Mouse (Mus musculus) midbrain, postnatal 0 days (tissue): ENCODE measurements around the gene Ppcs. TPM values are rescaled to one million over a fixed set of nuclear protein-coding genes. Genes with fewer than 3 reads are reported as not detected.

ENCODE experiments used
- ATAC-seq: fragments of 200-750 bp; cut with Nextera tagmentation; 2 replicates; pipeline ENCODE4 v1.8.0; 2017; ENCODE audit warnings: moderate number of reproducible peaks, mild to moderate bottlenecking, moderate TSS enrichment, moderate library complexity; ENCODE audit not compliant: low FRiP score
- DNase-seq: peaks from one replicate; pipeline ENCODE4 v3.0.0-alpha.2; 2015; ENCODE audit warnings: low spot score
- H3K27ac ChIP-seq: fragments of 300-500 bp; sonication (generic); 2 replicates; pipeline ENCODE4 v1.5.1; 2014; ENCODE audit warnings: low read depth, mild to moderate bottlenecking, low read length, mixed read lengths
- H3K27me3 ChIP-seq: fragments of 300-500 bp; sonication (generic); 2 replicates; pipeline ENCODE4 v1.6.1; 2014; ENCODE audit warnings: low read length, control low read depth, mixed read lengths; ENCODE audit not compliant: insufficient read depth
- H3K36me3 ChIP-seq: fragments of 300-500 bp; sonication (generic); 2 replicates; pipeline ENCODE4 v1.6.1; 2014; ENCODE audit warnings: low read length, control low read depth, mixed read lengths; ENCODE audit not compliant: insufficient read depth
- H3K4me1 ChIP-seq: fragments of 300-500 bp; sonication (generic); 2 replicates; pipeline ENCODE4 v1.6.1; 2014; ENCODE audit warnings: mild to moderate bottlenecking, control low read depth, antibody characterized with exemption, low read length, mixed read lengths; ENCODE audit not compliant: insufficient read depth
- H3K4me2 ChIP-seq: fragments of 300-500 bp; sonication (generic); 2 replicates; pipeline ENCODE4 v1.6.1; 2014; ENCODE audit warnings: low read depth, mild to moderate bottlenecking, low read length, mixed read lengths; ENCODE audit not compliant: poor library complexity, severe bottlenecking
- H3K4me3 ChIP-seq: fragments of 300-500 bp; sonication (generic); 2 replicates; pipeline ENCODE4 v1.5.1; 2014; ENCODE audit warnings: low read depth, mild to moderate bottlenecking, low read length, moderate library complexity
- H3K9ac ChIP-seq: fragments of 300-500 bp; sonication (generic); replicated peaks from 2 replicates; pipeline ENCODE4 v1.6.1; 2014; ENCODE audit warnings: mild to moderate bottlenecking, low read length, moderate library complexity, mixed read lengths; ENCODE audit not compliant: poor library complexity, severe bottlenecking
- H3K9me3 ChIP-seq: fragments of 300-500 bp; sonication (generic); 2 replicates; pipeline ENCODE4 v1.6.1; 2016; ENCODE audit warnings: low read length, control low read depth
- CTCF ChIP-seq: IDR thresholded peaks from 2 replicates; pipeline ENCODE4 v1.5.1; 2016; ENCODE audit warnings: antibody characterized with exemption, mild to moderate bottlenecking
- WGBS: fragments of 180-500 bp; shearing (Covaris S2); extraction: QIAGEN DNeasy Blood & Tissue Kit; methylation state at CpG from one replicate; pipeline ENCODE4 v1.1.7; 2014; 5-methylcytosine and 5-hydroxymethylcytosine counted together
- polyA plus RNA-seq: library from polyadenylated mRNA; unstranded; fragments of >200 nt; fragmentation: Nextera tagmentation; extraction: Ambion mirVana; gene quantifications from 2 replicates; pipeline ENCODE4 v1.2.1, GENCODE M21; 2015
- total RNA-seq: library from RNA; depleted of rRNA; stranded (reverse); fragments of >200 nt; gene quantifications from 2 replicates; pipeline ENCODE4 v1.2.3, GENCODE M21; 2014

Gene Ppcs
- total and polyA plus RNA-seq, 2 experiments from 2014 or later: 19.2 to 23.4 TPM

GRCm38 (mm10) chr4:119447786-119448185, 25.6 kb upstream of the Ppcs start:
- ATAC-seq: no peak
- H3K9ac ChIP-seq: no peak overlapping the region
- 92% methylated on average over 3 of the region's 3 CpGs for WGBS

GRCm38 (mm10) chr4:119447261-119447660, 25.0 kb upstream of the Ppcs start:
- Histone ChIP-seq H3K9me3 (no peaks in the 10 kb centered on the region), H3K36me3 (no peaks in the 10 kb centered on the region), H3K4me2 (no peak overlapping the region), H3K4me3 (no peak overlapping the region), H3K4me1 (no peaks in the 10 kb centered on the region), H3K27me3 (no peaks in the 10 kb centered on the region), H3K9ac (no peak overlapping the region), H3K27ac (no peak overlapping the region)
- TF ChIP-seq CTCF: no peak
- 86% methylated on average over 6 of the region's 6 CpGs for WGBS
- DNase-seq (no peak), ATAC-seq (no peak)

More at GRCm38 (mm10) chr4:119447786-119448185, 25.6 kb upstream of the Ppcs start:
- H3K9me3 ChIP-seq: no peaks in the 10 kb centered on the region
- no peaks in the 10 kb centered on the region for H3K36me3 ChIP-seq
- H3K4me2 ChIP-seq: no peak overlapping the region
- no peaks in the 10 kb centered on the region for H3K4me1 ChIP-seq
- no peak overlapping the region for H3K27ac ChIP-seq
- DNase-seq: no peak
- H3K27me3 ChIP-seq: no peaks in the 10 kb centered on the region
- no peak overlapping the region for H3K4me3 ChIP-seq
- no peak for TF ChIP-seq CTCF

- no peaks in the 10 kb centered on the region for H3K9me3 ChIP-seq
- H3K4me2 ChIP-seq: no peak overlapping the region
- no peak overlapping the region for H3K27ac ChIP-seq
- no peak overlapping the region for H3K4me3 ChIP-seq
- no peak for ATAC-seq
- no peak overlapping the region for H3K9ac ChIP-seq
- H3K36me3 ChIP-seq: no peaks in the 10 kb centered on the region
- WGBS: 46% methylated on average over 6 of the region's 6 CpGs
- no peaks in the 10 kb centered on the region for H3K4me1 ChIP-seq
- TF ChIP-seq CTCF: no peak
- DNase-seq: no peak
- H3K27me3 ChIP-seq: no peaks in the 10 kb centered on the region
These were observed 20.3 kb upstream of the Ppcs start for GRCm38 (mm10) chr4:119442539-119442938.

- Histone ChIP-seq H3K36me3 (no peaks in the 10 kb centered on the region), H3K9me3 (no peaks in the 10 kb centered on the region), H3K4me3 (no peak overlapping the region), H3K27me3 (no peaks in the 10 kb centered on the region), H3K27ac (no peak overlapping the region), H3K9ac (no peak overlapping the region), H3K4me2 (no peak overlapping the region), H3K4me1 (no peaks in the 10 kb centered on the region)
- DNase-seq (no peak), ATAC-seq (no peak)
- no peak for TF ChIP-seq CTCF
- 95% methylated on average over 4 of the region's 4 CpGs for WGBS
These were observed 19.6 kb upstream of the Ppcs start for GRCm38 (mm10) chr4:119441836-119442235.

- no peak overlapping the region for H3K4me2 ChIP-seq
- ATAC-seq (no peak), DNase-seq (no peak)
- no peaks in the 10 kb centered on the region for H3K27me3 ChIP-seq
- TF ChIP-seq CTCF: no peak
- no peaks in the 10 kb centered on the region for H3K9me3 ChIP-seq
- H3K36me3 ChIP-seq: no peaks in the 10 kb centered on the region
- H3K27ac ChIP-seq: no peak overlapping the region
- H3K4me1 ChIP-seq: no peaks in the 10 kb centered on the region
- WGBS: 94% methylated on average over 2 of the region's 2 CpGs
- no peak overlapping the region for H3K9ac ChIP-seq
- H3K4me3 ChIP-seq: no peak overlapping the region
These were observed 15.7 kb upstream of the Ppcs start for GRCm38 (mm10) chr4:119437936-119438335.

- no peak overlapping the region for H3K9ac ChIP-seq
- ATAC-seq (no peak), DNase-seq (peak; percentile 36)
- no peaks in the 10 kb centered on the region for H3K27me3 ChIP-seq
- H3K9me3 ChIP-seq: no peaks in the 10 kb centered on the region
- H3K36me3 ChIP-seq: no peaks in the 10 kb centered on the region
- H3K4me2 ChIP-seq: no peak overlapping the region
- TF ChIP-seq CTCF: peak; percentile 64
- 26% methylated on average over 5 of the region's 5 CpGs for WGBS
- no peaks in the 10 kb centered on the region for H3K4me1 ChIP-seq
- no peak overlapping the region for H3K4me3 ChIP-seq
- no peak overlapping the region for H3K27ac ChIP-seq
These were observed 8.5 kb upstream of the Ppcs start for GRCm38 (mm10) chr4:119430678-119431077.
